Mouse (Mus musculus) hindlimb bud, embryonic 11.5 days (tissue): ENCODE measurements at regions not wholly inside any gene's neighbourhood (a gene's known extent, or its start where the extent isn't known, plus 50 kb on each side); places are given as distances from the start of the nearest gene placed in this dataset.

Experiments
- DNase-seq: peaks from one replicate; pipeline ENCODE4 v3.0.0-alpha.2; 2012; ENCODE audit warnings: low read depth, low spot score; ENCODE audit errors: extremely low spot score

DNA sequence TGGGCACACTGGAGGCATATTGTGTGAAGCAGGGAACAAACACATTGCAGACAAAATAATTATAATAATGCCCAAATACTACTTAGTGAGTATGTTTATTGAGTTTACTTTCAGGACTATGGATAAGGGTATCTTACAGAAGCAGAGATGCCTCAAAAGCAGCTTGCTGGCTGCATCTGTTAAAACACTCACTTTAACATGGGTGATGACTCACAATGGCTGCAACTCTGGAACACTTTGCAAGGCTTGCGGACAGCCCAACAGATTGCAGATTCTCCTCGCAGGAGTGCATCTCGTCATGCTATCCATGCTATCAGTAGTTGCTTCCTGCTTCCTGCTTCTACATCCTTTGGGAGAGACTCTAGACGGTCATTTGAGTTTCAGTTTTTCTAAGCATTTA is 373.2 kb upstream of the Arpp21 start:
- no peak for DNase-seq

DNA sequence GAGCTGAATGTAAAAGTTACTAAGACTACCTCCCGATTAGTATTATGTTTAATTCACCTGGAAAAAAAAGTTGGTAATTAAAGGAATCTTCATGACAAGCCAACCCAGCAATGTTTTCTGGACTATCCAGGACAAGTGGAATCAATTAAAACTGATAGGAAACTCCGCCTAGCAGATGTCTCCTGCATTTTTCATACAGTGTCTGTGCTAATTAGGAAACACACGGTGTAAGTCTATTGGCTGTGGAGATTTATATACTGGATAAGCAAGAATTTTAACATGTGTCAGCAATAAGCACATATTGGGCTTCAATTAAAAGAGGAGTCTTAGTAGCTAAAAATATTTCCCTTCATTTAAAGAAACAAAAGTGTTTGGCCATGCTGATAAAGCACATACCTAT is 371.5 kb upstream of the Arpp21 start:
- DNase-seq, result no peak

- DNase-seq, result no peak
Observed at GRCm38 (mm10) chr9:112595731-112596130, 360.0 kb upstream of the Arpp21 start.

- no peak for DNase-seq
Observed at GRCm38 (mm10) chr9:112590241-112590640, 354.5 kb upstream of the Arpp21 start.

GRCm38 (mm10) chr9:112573316-112573715 is 337.6 kb upstream of the Arpp21 start:
- DNase-seq, result no peak

GRCm38 (mm10) chr9:112561348-112561747 is 325.6 kb upstream of the Arpp21 start:
- DNase-seq, result no peak

DNA sequence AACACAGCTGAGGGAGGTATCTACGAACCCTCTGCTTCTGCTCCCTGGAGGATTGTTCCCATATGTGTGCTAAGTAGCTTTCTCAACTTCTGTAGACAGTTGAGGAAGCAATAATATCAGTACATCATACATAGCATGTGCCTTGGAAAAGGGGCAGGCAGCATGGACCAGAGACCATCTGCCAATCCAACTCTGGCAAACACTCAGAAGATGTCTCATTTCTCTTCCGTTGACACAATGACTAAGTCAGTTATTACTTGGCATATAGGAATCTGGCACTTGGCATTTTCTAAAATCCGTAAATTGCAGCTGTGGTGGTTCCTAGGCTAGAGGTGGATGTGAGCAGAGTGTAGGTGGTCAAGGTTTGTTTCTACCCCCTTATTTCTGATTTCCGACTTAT is 324.5 kb upstream of the Arpp21 start:
- no peak for DNase-seq

- DNase-seq, result no peak
Observed at GRCm38 (mm10) chr9:112537924-112538323, 302.2 kb upstream of the Arpp21 start.

- no peak for DNase-seq
Observed at GRCm38 (mm10) chr9:112525377-112525776, 289.6 kb upstream of the Arpp21 start.

- no peak for DNase-seq
Observed at GRCm38 (mm10) chr9:112523251-112523650, 287.5 kb upstream of the Arpp21 start.

GRCm38 (mm10) chr9:112510716-112511115 is 275.0 kb upstream of the Arpp21 start:
- DNase-seq, result no peak

GRCm38 (mm10) chr9:112506871-112507270 is 271.1 kb upstream of the Arpp21 start:
- DNase-seq, result no peak

DNA sequence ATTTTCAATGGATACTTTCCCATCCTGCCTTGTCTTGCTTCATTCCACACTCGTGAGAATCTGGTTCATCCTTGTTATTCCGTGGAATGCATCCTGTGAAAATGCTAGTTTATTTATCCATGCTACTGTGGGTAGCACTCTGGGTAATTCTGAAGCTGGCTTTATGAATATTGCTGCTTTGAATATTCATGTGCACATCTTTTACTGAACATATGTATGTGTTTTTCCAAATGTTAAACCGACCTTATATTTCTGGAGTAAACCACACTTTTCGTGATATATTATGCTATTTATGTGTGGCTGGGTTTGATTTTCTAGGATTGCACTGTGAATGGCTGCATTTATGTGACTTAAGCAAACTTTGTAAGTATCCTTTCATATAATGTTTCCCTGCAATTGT is 262.9 kb upstream of the Arpp21 start:
- DNase-seq, result no peak

- no peak for DNase-seq
Observed at GRCm38 (mm10) chr9:112495930-112496527, 260.3 kb upstream of the Arpp21 start.

DNA sequence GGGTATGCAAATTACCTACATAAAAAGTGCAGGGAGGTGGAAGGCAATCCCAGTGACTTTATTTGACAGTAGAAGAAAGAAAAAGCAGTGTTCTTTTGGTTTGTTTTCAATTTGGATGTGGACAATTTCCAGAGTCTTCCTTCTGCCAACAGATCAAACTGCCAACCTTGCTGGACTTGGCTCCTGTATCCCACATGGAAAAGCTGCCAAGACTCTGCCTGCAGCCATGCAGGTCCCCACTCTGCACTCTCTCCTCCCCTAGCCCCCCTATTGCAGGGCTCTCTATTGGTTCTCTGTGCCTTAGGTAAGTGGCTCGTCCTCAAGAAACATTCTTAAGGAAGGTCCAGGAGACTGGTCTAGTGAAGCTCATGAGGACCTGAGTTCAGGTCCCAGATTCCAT is 255.2 kb upstream of the Arpp21 start:
- no peak for DNase-seq

GRCm38 (mm10) chr9:112476644-112477043 is 240.9 kb upstream of the Arpp21 start:
- DNase-seq, result no peak

DNA sequence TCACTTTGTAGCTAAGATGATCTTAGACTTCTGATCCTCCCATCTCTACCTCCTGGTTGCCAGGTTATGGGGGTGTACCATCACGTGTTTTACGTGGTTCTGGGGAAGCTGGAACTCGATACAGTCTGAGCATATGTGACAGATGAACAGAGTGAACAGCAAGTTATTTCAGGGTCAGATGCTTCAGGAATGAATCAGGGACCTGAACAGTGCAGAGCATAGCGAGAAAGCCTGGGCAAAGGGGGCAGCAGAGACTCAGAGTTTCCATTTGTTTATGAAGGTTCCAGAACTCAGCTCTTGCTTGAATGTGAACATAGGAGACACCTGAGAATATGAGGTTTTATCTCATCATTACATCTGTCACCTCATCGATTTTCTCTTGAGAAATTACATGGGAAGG is 221.9 kb upstream of the Arpp21 start:
- no peak for DNase-seq

DNA sequence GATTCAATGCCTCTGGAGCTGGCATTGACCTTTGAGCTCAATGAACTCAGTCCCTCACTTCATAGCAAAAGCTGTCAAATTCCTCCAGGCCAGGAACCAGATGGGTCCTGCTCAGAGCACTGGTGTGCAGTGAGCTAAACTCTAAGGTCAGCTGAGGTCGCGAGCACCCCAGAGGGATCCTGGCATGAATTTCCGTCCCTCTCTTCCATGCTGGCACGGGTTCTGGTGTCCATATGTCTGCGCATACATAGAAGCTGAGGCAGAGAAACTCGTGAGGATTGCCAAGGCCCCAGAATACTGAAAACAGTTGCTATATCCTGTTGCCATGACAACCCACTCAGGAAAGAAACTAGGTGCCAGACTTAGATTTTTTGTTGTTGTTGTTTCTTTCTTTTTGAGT is 219.0 kb upstream of the Arpp21 start:
- DNase-seq, result peak; percentile 14

DNA sequence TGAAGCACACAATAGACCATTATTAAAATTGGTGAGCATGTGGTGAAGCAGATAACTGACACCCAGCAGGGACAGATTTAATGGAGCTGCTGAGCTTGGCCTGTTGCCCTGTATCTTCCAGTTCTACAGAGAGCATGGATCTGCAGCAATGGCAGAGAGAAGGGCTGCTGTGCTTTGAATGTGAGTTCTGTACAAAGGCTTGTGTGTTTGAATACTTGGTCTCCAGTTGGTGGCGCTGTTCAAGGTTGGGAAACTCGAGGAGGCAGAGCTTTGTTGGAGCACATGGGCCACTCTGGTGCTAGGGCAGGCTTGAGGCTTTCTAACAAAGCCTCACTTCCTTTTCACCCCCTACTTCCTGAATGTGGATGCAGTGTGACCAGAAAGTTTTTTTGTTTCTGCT is 211.8 kb upstream of the Arpp21 start:
- no peak for DNase-seq

- DNase-seq, result no peak
Observed at GRCm38 (mm10) chr9:112446981-112447380, 211.2 kb upstream of the Arpp21 start.

- DNase-seq, result no peak
Observed at GRCm38 (mm10) chr9:112446027-112446352, 210.3 kb upstream of the Arpp21 start.

DNA sequence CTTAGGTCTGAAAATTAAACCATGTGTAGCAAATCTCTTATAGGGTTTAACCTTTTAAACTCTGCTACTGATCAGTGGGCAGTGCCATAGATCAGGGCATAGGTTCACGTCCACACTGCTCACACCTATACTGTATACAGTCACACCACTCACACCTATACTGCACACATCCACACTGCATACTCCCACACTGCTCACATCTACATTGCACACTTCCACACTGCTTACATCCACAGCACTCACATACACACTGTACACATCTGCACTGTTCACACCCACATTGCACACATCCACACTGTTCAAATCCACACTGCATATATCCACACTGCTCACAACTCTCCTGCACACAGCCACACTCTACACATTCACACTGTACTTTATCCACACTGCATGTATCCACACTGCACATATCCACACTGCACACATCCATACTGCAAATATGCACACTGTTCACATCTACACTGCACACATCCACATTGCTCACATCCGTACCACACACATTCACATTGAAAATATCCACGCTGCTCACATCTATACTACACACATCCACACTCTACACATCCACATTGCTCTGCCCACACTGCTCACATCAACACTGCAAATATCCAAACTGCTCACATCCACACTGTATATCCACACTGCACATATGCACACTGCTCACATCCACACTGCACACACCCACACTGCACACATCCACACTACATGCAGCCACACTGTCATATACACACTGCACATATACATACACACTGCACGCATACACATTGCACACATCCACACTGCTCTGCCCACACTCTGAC is 209.7 kb upstream of the Arpp21 start:
- no peak for DNase-seq

GRCm38 (mm10) chr9:112444220-112444619 is 208.5 kb upstream of the Arpp21 start:
- no peak for DNase-seq
